Mouse (Mus musculus): ENCODE results near the gene 4930503B20Rik. TPM values are rescaled to one million over a fixed set of nuclear protein-coding genes. Genes with fewer than 3 reads are reported as not detected.

The 4930503B20Rik gene
- polyA plus RNA-seq, 1 experiment from 2014 or later = not detected

DNA sequence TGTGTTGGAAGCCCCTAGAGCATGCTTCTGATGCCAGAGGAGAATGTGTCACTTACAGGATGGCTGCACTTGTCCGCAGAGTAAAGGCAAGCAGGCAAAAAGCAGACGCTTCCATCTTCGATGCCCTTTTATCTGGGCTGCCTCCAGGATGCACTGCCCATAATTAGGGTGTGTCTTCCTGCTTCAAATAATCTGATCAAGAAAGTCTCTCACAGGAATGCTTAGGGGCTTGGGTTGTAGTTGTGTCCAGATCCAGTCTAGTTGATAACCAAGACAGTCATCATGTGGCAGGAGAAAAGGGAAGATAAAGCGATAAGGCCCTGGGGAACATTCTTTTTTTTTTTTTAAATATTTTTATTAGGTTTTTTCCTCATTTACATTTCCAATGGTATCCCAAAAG, 35.6 kb downstream of the 4930503B20Rik start, which contains the start of gene Dnase2b:
Gene Dnase2b (minus strand): TSS at position 101 of the 400 bp plus-strand sequence.
- H3K4me3 ChIP-seq (replicated peaks) = no peak within 1 kb of the TSS
- no peak for ATAC-seq (ENCODE audit: insufficient read depth, low FRiP score, low read depth)
- WGBS = 86% methylated on average over 4 of the region's 4 CpGs
- no peak within 1 kb of the TSS for H3K9ac ChIP-seq
- no peaks in the 10 kb centered on the region for H3K9me3 ChIP-seq
- no peak within 1 kb of the TSS for H3K4me2 ChIP-seq
- H3K27me3 ChIP-seq (replicated peaks) = no peaks in the 10 kb centered on the region
- H3K4me1 ChIP-seq = no peaks in the 10 kb centered on the region
- no peak within 1 kb of the TSS for H3K27ac ChIP-seq
- H3K36me3 ChIP-seq = no peaks in the 10 kb centered on the region

DNA sequence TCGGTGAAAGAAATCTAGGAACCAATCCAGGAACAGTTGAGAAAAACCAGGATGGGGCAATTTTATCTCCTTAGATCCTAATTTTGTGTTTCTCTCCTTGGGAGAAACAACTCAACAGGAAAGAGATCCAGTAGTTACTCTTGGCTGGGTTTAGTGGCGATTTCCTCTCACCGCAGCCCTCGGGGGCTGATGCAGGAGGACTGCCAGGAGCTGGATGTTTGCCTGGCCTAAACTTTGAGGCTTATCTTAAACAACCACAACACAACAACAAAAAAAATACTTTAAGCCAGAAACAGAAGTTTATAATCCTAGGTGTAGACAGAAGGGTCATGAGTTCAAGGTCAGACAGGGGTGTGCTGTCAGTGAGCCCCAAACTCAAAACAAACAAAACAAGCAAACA, 39.3 kb downstream of the 4930503B20Rik start:
- H3K4me3 ChIP-seq (replicated peaks) = no peak overlapping the region
- no peaks in the 10 kb centered on the region for H3K27me3 ChIP-seq (replicated peaks)
- no peaks in the 10 kb centered on the region for H3K9me3 ChIP-seq
- no peak overlapping the region for H3K9ac ChIP-seq
- H3K4me1 ChIP-seq = no peaks in the 10 kb centered on the region
- no peak overlapping the region for H3K4me2 ChIP-seq
- 66% methylated on average over 4 of the region's 4 CpGs for WGBS
- no peaks in the 10 kb centered on the region for H3K36me3 ChIP-seq
- no peak for ATAC-seq (ENCODE audit: insufficient read depth, low FRiP score, low read depth)
- H3K27ac ChIP-seq = no peak overlapping the region

DNA sequence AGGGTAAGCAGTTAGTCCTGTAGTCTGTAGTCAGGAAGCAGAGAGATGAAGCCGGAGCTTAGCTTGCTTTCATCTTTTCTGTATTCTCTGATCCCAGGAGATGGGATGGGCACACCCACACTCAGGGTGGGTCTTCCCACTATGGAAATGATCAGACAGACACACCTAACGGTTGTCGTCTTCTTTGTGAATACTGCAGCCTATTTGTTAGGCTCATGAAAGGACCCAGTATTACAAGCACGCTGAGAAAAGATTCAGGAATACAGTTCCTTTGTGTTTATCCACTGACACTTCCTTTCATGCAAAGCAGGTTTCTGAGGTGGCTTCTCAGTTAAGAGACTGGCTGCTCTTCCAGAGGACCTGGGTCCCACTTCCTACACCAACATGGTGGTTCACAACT, 39.9 kb downstream of the 4930503B20Rik start:
- Histone ChIP-seq H3K4me3 (replicated peaks) (no peak overlapping the region), H3K27me3 (replicated peaks) (no peaks in the 10 kb centered on the region), H3K9me3 (no peaks in the 10 kb centered on the region), H3K4me2 (no peak overlapping the region), H3K9ac (no peak overlapping the region), H3K27ac (no peak overlapping the region), H3K4me1 (no peaks in the 10 kb centered on the region), H3K36me3 (no peaks in the 10 kb centered on the region)
- no peak for ATAC-seq (ENCODE audit: insufficient read depth, low FRiP score, low read depth)
- WGBS = 87% methylated on average over 4 of the region's 4 CpGs

DNA sequence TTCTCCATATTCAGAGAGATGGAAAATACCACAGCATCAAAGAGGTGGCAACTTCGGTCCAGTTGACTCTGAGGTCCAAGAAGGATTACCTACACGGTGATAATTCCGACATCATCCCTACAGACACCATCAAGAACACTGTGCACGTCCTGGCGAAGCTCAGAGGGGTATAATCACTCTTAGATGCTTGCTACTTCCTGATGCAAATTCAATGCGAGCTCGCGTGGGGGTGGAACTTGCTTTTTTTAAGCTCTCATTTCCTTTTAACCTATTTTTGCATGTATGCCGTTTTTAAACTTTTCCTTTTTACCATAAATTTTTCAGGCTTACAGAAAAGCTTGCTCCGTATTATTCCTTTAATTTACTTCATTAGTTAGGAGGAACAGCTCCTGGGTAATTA, 40.8 kb downstream of the 4930503B20Rik start:
- no peaks in the 10 kb centered on the region for H3K4me1 ChIP-seq
- H3K4me2 ChIP-seq = no peak overlapping the region
- no peak for ATAC-seq (ENCODE audit: insufficient read depth, low FRiP score, low read depth)
- no peaks in the 10 kb centered on the region for H3K9me3 ChIP-seq
- H3K9ac ChIP-seq = no peak overlapping the region
- 79% methylated on average over 10 of the region's 10 CpGs for WGBS
- H3K27me3 ChIP-seq (replicated peaks) = no peaks in the 10 kb centered on the region
- no peak overlapping the region for H3K4me3 ChIP-seq (replicated peaks)
- H3K27ac ChIP-seq = no peak overlapping the region
- H3K36me3 ChIP-seq = no peaks in the 10 kb centered on the region

DNA sequence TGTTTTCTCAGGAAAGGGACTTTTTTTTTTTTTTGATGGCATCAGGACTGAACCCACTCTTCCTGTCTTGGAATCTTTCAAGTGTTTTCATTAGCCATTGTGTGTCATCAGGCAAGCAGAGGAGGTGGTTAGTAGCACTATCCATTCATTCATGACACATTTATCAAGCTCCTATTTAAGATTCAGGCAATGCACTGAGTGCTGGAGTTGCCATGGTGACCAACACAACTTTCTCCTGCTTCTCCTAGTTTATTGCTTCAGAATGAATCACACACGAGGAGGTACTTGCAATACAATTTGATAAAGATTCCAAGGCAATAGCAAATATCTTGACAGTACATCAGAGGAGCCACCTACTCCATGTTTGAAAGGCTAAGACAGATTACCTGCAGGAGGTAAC, 43.7 kb downstream of the 4930503B20Rik start:
- Histone ChIP-seq H3K27me3 (replicated peaks) (no peaks in the 10 kb centered on the region), H3K36me3 (no peaks in the 10 kb centered on the region), H3K27ac (no peak overlapping the region), H3K9me3 (no peaks in the 10 kb centered on the region), H3K4me2 (no peak overlapping the region), H3K9ac (no peak overlapping the region), H3K4me1 (no peaks in the 10 kb centered on the region), H3K4me3 (replicated peaks) (no peak overlapping the region)
- WGBS = 20% methylated on average over 1 of the region's 1 CpGs
- no peak for ATAC-seq (ENCODE audit: insufficient read depth, low FRiP score, low read depth)

DNA sequence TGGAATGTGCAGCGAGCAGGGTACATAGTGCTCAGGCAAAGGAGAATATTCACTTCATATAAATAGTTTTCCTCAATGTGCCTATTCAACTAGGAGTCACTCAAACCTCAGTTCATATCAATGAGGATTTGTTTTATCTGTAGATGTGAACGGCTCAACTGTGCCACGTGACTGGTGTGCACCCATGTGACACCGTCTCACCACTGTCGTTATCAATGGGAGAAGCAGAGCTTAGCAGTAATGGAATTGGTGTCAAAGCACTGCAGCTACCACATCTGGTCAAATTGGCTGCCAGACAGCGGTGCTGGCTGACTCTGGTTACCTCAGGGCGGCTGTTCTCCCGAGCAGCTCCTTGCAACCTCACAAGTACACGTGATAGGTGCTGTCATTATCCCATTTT, 46.5 kb downstream of the 4930503B20Rik start:
- Histone ChIP-seq H3K27ac (no peak overlapping the region), H3K9me3 (no peaks in the 10 kb centered on the region), H3K27me3 (replicated peaks) (no peaks in the 10 kb centered on the region), H3K36me3 (no peaks in the 10 kb centered on the region), H3K4me3 (replicated peaks) (no peak overlapping the region), H3K9ac (no peak overlapping the region), H3K4me2 (no peak overlapping the region), H3K4me1 (no peaks in the 10 kb centered on the region)
- ATAC-seq (ENCODE audit: insufficient read depth, low FRiP score, low read depth) = no peak
- WGBS = 72% methylated on average over 9 of the region's 9 CpGs

DNA sequence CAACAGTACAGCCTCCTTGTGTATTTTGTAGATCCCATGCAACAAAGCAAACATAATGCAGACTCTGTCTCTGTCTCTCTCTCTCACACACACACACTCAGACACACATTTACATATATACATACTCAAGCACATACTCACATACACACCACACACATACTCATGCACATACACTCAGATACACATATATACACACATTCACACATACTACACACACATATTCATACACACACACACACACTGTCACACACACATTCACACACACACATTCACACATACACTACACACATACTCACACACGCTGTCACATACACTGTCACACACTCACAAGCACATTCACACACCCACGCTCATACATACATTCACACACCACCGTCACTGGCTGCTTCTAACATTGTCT, 48.6 kb downstream of the 4930503B20Rik start:
- no peak overlapping the region for H3K9ac ChIP-seq
- no peak overlapping the region for H3K4me2 ChIP-seq
- ATAC-seq (ENCODE audit: insufficient read depth, low FRiP score, low read depth) = no peak
- H3K36me3 ChIP-seq = no peaks in the 10 kb centered on the region
- no peak overlapping the region for H3K27ac ChIP-seq
- 91% methylated on average over 3 of the region's 3 CpGs for WGBS
- 0 out of 2 replicates have a peak, but pooled peaks cover 2% of the 10 kb centered on the region for H3K4me1 ChIP-seq
- H3K9me3 ChIP-seq = no peaks in the 10 kb centered on the region
- no peak overlapping the region for H3K4me3 ChIP-seq (replicated peaks)
- H3K27me3 ChIP-seq (replicated peaks) = no peaks in the 10 kb centered on the region

DNA sequence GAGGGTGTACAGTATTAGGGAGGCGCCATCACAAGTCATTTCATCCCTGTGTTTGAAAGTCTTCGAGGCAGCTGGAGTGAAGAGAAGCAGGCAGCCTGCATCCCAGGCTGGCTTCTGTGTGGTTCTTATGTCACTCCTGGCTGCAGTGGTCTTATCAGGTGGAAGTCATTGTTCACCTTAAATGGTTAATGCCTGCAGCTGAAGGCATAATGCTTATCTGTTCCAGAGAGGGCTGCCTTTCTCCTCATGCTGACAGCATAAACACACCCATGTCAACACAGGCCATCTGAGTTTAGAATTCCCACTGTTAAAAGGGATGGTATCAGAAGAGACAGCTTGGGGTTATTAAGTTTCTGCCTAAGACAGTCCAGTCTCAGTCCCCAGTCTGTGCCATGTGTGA, 49.9 kb downstream of the 4930503B20Rik start:
- no peaks in the 10 kb centered on the region for H3K36me3 ChIP-seq
- no peak for ATAC-seq (ENCODE audit: insufficient read depth, low FRiP score, low read depth)
- no peak overlapping the region for H3K4me3 ChIP-seq (replicated peaks)
- no peak overlapping the region for H3K4me2 ChIP-seq
- no peaks in the 10 kb centered on the region for H3K9me3 ChIP-seq
- 58% methylated on average over 2 of the region's 2 CpGs for WGBS
- no peaks in the 10 kb centered on the region for H3K27me3 ChIP-seq (replicated peaks)
- H3K4me1 ChIP-seq = 0 out of 2 replicates have a peak, but pooled peaks cover 2% of the 10 kb centered on the region
- H3K9ac ChIP-seq = no peak overlapping the region
- no peak overlapping the region for H3K27ac ChIP-seq

DNA sequence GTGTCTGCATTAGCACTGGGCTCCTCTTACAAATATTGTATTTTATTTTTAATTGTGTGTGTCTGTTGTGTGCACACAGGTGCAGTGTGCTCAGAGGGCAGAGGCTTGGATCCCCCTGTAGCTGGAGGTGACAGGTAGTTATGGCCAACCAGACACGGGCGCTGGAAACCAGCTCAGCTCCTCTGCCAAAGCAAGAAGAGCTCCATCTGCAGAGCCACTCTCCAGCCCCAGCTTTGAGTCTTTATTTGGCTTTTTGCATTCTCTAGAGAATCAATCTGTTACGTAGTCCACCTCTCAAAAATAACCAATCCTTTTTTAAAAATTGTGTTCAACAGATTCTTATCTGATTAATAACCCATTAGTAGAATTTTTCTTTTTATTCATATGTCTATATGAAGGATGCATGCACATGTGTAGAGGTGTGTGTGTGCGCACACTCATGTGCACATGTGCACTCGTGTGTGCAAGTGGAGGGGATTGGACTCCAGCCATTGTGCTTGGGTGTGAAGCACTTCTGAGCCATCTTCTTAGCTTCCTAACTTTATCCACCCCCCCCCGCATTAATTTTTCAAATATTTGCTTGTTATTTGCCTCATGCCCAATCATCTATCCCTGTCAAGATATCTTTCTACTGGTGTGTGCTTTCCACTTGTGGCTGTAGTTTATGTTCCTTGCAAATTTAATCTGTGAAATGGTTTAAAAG, 51.8 kb downstream of the 4930503B20Rik start:
- no peaks in the 10 kb centered on the region for H3K36me3 ChIP-seq
- H3K27ac ChIP-seq = no peak overlapping the region
- 0 out of 2 replicates have a peak, but pooled peaks cover 2% of the 10 kb centered on the region for H3K4me1 ChIP-seq
- no peak overlapping the region for H3K9ac ChIP-seq
- no peaks in the 10 kb centered on the region for H3K9me3 ChIP-seq
- no peak overlapping the region for H3K4me3 ChIP-seq (replicated peaks)
- 74% methylated on average over 6 of the region's 6 CpGs for WGBS
- no peaks in the 10 kb centered on the region for H3K27me3 ChIP-seq (replicated peaks)
- ATAC-seq (ENCODE audit: insufficient read depth, low FRiP score, low read depth) = no peak
- H3K4me2 ChIP-seq = no peak overlapping the region

DNA sequence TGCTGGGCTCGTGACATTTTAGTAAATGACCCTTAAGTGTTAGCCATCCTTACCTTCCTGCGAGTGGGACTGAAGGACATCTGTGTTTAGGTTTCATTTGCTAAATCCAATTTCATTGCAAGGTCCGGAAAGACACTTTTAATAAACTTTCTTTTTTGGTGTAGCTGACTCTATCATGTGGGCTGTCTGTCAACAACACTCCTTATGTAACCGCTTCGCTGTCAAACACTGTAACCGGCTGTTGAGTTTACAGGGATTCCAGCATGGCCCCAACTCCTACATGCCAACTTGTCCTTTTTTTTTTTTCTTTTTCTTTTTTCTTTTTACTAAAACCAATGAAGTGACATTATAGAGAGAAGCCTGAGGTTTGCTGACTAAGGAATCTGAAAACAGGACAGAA, 52.7 kb downstream of the 4930503B20Rik start:
- WGBS = 57% methylated on average over 6 of the region's 6 CpGs
- Histone ChIP-seq H3K9me3 (no peaks in the 10 kb centered on the region), H3K4me1 (0 out of 2 replicates have a peak, but pooled peaks cover 2% of the 10 kb centered on the region), H3K9ac (no peak overlapping the region), H3K36me3 (no peaks in the 10 kb centered on the region), H3K4me2 (no peak overlapping the region), H3K4me3 (replicated peaks) (no peak overlapping the region), H3K27me3 (replicated peaks) (no peaks in the 10 kb centered on the region), H3K27ac (no peak overlapping the region)
- ATAC-seq (ENCODE audit: insufficient read depth, low FRiP score, low read depth) = no peak

DNA sequence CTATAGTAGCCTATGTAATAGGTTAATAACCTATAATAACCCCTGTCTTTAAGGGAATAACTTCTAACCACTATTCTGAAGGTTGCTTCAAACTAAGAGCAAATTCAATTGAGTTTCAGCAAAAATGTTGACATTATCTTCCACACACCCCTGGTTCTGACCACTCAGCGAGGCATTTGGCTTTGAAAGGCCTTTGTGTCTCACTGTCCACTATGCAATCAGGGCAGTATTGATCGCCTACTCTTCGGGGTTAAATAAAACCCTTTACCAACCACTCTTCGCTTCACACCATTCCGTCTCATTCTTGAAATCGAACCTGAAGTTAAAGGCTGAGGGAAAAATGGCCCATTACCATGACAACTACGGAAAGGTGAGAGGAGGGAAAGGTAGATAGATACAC, 54.3 kb downstream of the 4930503B20Rik start:
- Histone ChIP-seq H3K36me3 (no peaks in the 10 kb centered on the region), H3K4me2 (no peak overlapping the region), H3K4me3 (replicated peaks) (no peak overlapping the region), H3K4me1 (0 out of 2 replicates have a peak, but pooled peaks cover 2% of the 10 kb centered on the region), H3K27me3 (replicated peaks) (no peaks in the 10 kb centered on the region), H3K9me3 (no peaks in the 10 kb centered on the region), H3K27ac (no peak overlapping the region), H3K9ac (no peak overlapping the region)
- 84% methylated on average over 7 of the region's 7 CpGs for WGBS
- no peak for ATAC-seq (ENCODE audit: insufficient read depth, low FRiP score, low read depth)

DNA sequence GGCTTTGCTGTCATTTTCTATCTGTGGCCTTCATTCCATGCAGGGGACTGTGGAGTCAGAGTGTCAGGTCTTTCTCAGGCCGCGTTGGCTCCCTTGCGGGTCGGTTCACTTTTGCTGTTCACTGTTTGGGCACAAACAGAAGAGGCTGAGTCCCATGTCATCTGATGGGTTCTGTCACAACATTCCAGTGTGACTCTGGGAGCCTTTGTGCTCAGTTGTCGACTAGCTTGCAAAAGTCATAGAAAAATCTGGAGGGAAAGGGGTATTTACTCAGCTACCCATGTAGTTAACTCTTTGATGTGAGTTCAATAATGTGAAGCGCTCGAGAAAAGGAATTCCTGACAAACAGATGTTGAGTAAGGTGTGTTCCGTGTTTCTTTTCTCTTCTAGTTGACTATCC, 54.7 kb downstream of the 4930503B20Rik start:
- no peak overlapping the region for H3K4me2 ChIP-seq
- H3K27ac ChIP-seq = no peak overlapping the region
- H3K4me1 ChIP-seq = 0 out of 2 replicates have a peak, but pooled peaks cover 2% of the 10 kb centered on the region
- 79% methylated on average over 8 of the region's 8 CpGs for WGBS
- no peaks in the 10 kb centered on the region for H3K27me3 ChIP-seq (replicated peaks)
- no peaks in the 10 kb centered on the region for H3K9me3 ChIP-seq
- H3K9ac ChIP-seq = no peak overlapping the region
- H3K36me3 ChIP-seq = no peaks in the 10 kb centered on the region
- H3K4me3 ChIP-seq (replicated peaks) = no peak overlapping the region
- ATAC-seq (ENCODE audit: insufficient read depth, low FRiP score, low read depth) = no peak

DNA sequence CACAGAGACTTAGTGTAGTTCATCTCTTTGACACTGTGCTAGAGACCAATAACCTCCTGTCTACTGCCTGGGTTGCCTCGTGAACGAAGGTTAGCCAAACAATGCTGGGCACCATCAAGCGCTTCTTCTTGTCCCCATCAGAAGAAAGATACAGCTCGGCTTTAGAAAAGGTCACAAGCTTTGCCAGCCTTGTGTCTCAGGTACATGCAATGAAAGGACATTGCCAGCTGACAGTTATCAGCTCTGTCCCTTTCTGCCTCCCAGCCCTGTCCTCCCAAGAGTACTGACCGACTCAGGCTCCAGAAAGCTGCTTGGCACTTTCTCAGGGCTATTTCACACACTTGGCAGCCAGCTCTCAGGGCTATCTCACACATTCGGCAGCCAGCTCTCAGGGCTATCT, 55.7 kb downstream of the 4930503B20Rik start:
- H3K36me3 ChIP-seq = no peaks in the 10 kb centered on the region
- 0 out of 2 replicates have a peak, but pooled peaks cover 2% of the 10 kb centered on the region for H3K4me1 ChIP-seq
- H3K4me2 ChIP-seq = no peak overlapping the region
- H3K9me3 ChIP-seq = no peaks in the 10 kb centered on the region
- ATAC-seq (ENCODE audit: insufficient read depth, low FRiP score, low read depth) = no peak
- no peaks in the 10 kb centered on the region for H3K27me3 ChIP-seq (replicated peaks)
- 83% methylated on average over 6 of the region's 6 CpGs for WGBS
- no peak overlapping the region for H3K9ac ChIP-seq
- no peak overlapping the region for H3K27ac ChIP-seq
- H3K4me3 ChIP-seq (replicated peaks) = no peak overlapping the region
